Mouse (Mus musculus) neutrophil, adult 5-6 weeks (primary cell): Measurements from ENCODE around the gene Rnf114. TPM values are rescaled to one million over a fixed set of nuclear protein-coding genes. Genes with fewer than 3 reads are reported as not detected.

Source experiments
- ATAC-seq: fragments of 151-379, 151-347 bp; 2 replicates; pipeline ENCODE4 v1.8.0; 2017; ENCODE audit warnings: mild to moderate bottlenecking, moderate TSS enrichment; ENCODE audit not compliant: insufficient number of reproducible peaks, poor library complexity, low FRiP score, severe bottlenecking; ENCODE audit errors: extremely low read depth
- total RNA-seq: library from RNA; stranded (forward); fragments of 200-1000 nt; gene quantifications from 2 replicates; pipeline ENCODE4 v1.2.3, GENCODE M21; 2017

The Rnf114 gene
- total RNA-seq, 1 experiment from 2014 or later: 86.2 TPM

GRCm38 (mm10) chr2:167533880-167534279, 41.4 kb downstream of the Rnf114 start:
- ATAC-seq: no peak

- no peak for ATAC-seq
Measured at GRCm38 (mm10) chr2:167536320-167536945, 44.0 kb downstream of the Rnf114 start.

GRCm38 (mm10) chr2:167537476-167538297, 45.2 kb downstream of the Rnf114 start, which contains the start of gene Snai1:
Snai1 (plus strand) TSS chr2:167538195.
- ATAC-seq: peak; percentile 75

- no peak for ATAC-seq
Measured at GRCm38 (mm10) chr2:167538671-167539306, 46.3 kb downstream of the Rnf114 start.

GRCm38 (mm10) chr2:167539536-167540476, 47.4 kb downstream of the Rnf114 start:
- no peak for ATAC-seq

DNA sequence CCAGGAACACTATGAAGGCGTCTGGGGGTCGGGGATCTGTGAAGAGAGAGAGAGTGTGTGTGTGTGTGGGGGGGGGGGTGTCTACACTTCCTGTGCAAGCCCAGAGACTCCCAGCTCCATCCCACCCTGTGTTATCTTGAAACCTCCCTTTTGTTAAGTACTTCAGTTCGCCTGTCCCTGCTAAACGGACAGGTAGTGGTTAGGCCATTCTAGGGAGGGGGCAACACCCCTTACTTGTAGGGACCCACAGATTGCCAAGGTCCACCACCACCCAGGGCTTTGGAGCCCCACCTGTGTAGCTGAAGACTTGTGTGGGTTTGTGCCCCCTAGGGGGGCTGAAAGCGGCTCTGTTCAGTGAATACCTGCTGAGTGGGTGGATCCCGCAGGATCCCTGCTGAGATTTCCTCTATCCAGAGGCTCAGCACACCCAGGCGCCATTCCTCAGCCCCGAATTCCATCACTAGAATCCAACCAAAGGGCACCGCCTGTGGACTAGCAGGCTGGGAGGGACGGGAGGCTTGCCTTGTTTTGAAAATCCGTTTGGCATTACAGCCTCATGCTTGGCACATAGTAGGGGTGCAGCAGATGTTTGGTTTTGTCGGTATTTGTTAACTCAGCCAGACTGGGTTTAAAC, 48.1 kb downstream of the Rnf114 start:
- no peak for ATAC-seq

- no peak for ATAC-seq
Measured at GRCm38 (mm10) chr2:167541324-167541723, 48.9 kb downstream of the Rnf114 start.

DNA sequence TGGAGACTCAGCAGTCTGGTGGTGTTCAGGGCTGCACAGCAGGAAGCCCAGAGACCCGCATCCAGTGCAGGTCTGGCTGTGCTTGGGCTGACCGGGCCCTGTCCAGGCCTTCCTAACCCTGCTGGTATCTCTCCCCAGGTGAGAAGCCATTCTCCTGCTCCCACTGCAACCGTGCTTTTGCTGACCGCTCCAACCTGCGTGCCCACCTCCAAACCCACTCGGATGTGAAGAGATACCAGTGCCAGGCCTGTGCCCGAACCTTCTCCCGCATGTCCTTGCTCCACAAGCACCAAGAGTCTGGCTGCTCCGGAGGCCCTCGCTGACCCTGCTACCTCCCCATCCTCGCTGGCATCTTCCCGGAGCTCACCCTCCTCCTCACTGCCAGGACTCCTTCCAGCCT, 49.3 kb downstream of the Rnf114 start:
- no peak for ATAC-seq

GRCm38 (mm10) chr2:167542361-167542760, 49.9 kb downstream of the Rnf114 start:
- no peak for ATAC-seq

- no peak for ATAC-seq
Measured at GRCm38 (mm10) chr2:167543121-167544003, 50.9 kb downstream of the Rnf114 start.

- no peak for ATAC-seq
Measured at GRCm38 (mm10) chr2:167544004-167544356, 51.5 kb downstream of the Rnf114 start.

DNA sequence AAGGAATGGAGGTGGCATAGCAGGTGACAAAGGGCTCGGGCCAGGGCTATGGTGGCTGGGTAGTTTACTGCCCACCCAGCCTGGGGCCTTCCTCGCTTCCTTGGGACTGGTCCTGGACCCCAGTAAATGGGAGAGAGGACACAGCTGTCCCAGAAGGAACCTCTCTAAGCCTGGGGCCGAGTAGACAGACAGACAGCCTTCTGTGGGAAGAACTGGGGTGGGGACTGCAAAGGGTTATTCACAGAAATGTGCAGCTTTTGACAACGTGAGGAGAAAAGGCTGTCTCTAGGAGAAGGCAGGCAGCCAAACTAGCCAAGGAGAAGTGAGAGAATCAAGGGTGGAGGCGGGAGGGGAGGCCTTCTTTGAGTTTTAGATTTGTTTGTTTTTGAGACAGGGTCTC, 52.0 kb downstream of the Rnf114 start:
- ATAC-seq: no peak

GRCm38 (mm10) chr2:167546447-167547195, 54.2 kb downstream of the Rnf114 start:
- ATAC-seq: no peak

GRCm38 (mm10) chr2:167547444-167547843, 55.0 kb downstream of the Rnf114 start:
- no peak for ATAC-seq

DNA sequence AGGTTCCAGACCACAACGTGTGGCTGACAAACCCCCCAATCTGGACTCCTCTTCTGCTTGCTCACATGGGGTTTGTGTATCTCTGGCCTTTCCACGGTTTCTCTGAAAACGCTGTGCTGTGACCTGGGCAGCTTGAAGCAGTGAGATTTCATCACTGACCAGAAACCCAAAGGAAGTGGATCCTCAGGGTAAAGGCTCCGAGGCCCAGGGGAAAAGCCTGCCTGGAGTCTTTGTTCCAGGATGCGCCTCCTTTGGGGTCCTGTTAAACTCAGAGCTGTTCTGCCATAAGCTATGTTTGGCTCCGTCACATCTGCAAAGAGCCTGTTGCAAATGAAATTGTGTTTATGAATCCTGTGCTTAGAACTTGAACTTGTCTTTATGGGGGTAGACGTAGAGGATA, 56.5 kb downstream of the Rnf114 start:
- ATAC-seq: no peak

DNA sequence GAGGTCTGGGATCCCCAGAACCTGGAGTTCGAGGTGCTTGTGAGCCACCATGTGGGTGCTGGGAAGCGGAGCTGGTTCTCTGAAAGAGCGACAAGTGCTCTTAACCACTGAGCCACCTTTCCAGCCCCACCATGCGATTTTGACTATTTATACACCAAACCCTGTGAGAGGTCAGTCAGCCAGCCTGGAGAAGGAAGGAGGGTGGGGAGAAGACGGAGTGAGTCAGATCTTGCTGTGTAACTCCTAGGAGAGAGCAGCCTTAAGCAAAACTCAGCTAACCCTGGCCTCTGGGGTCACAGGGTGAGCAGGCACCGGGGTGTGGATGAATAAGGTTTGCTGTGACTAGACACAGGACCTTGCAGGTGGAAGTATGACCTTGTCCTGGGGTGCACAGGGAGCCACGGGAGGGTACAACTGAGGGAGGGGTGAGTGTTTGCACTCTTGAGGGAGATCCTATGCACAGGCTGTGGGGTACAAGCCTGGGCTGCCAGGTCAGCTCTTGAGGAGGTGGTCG, 58.0 kb downstream of the Rnf114 start:
- ATAC-seq: no peak
